Mouse (Mus musculus) heart, embryonic 13.5 days (tissue): ENCODE results near the gene Rexo5. TPM values are rescaled to one million over a fixed set of nuclear protein-coding genes. Genes with fewer than 3 reads are reported as not detected.

Source experiments
- ATAC-seq: fragments of 200-750 bp; cut with Nextera tagmentation; 2 replicates; pipeline ENCODE4 v1.8.0; 2017; ENCODE audit warnings: moderate TSS enrichment; ENCODE audit not compliant: insufficient number of reproducible peaks, low FRiP score, low TSS enrichment; ENCODE audit errors: extremely low read depth
- H3K27ac ChIP-seq: fragments of 300-500 bp; sonication (generic); replicated peaks from 2 replicates; pipeline ENCODE4 v1.5.1; 2015; ENCODE audit warnings: moderate library complexity, mild to moderate bottlenecking, inconsistent platforms
- H3K27me3 ChIP-seq: fragments of 300-500 bp; sonication (generic); replicated peaks from 2 replicates; pipeline ENCODE4 v1.6.1; 2015; ENCODE audit warnings: mild to moderate bottlenecking, inconsistent platforms
- H3K36me3 ChIP-seq: fragments of 300-500 bp; sonication (generic); 2 replicates; pipeline ENCODE4 v1.6.1; 2015; ENCODE audit warnings: mild to moderate bottlenecking, inconsistent platforms
- H3K4me1 ChIP-seq: fragments of 300-500 bp; sonication (generic); 2 replicates; pipeline ENCODE4 v1.6.1; 2015; ENCODE audit warnings: inconsistent platforms
- H3K4me2 ChIP-seq: fragments of 300-500 bp; sonication (generic); 2 replicates; pipeline ENCODE4 v1.6.1; 2015; ENCODE audit warnings: inconsistent platforms, mild to moderate bottlenecking, moderate library complexity
- H3K4me3 ChIP-seq: fragments of 300-500 bp; sonication (generic); 2 replicates; pipeline ENCODE4 v1.5.1; 2015; ENCODE audit warnings: moderate library complexity, mild to moderate bottlenecking, inconsistent platforms
- H3K9ac ChIP-seq: fragments of 300-500 bp; sonication (generic); 2 replicates; pipeline ENCODE4 v1.6.1; 2015; ENCODE audit warnings: inconsistent platforms, mild to moderate bottlenecking, moderate library complexity
- H3K9me3 ChIP-seq: fragments of 300-500 bp; sonication (generic); 2 replicates; pipeline ENCODE4 v1.6.1; 2016; ENCODE audit warnings: inconsistent platforms
- WGBS: fragments of 180-500 bp; shearing (Covaris S2); methylation state at CpG from one replicate; pipeline ENCODE4 v1.1.7; 2015; ENCODE audit warnings: mixed read lengths; 5-methylcytosine and 5-hydroxymethylcytosine counted together
- polyA plus RNA-seq: library from polyadenylated mRNA; unstranded; fragments of >200 nt; fragmentation: Nextera tagmentation; extraction: Ambion mirVana; gene quantifications from 2 replicates; pipeline ENCODE4 v1.2.1, GENCODE M21; 2015

Gene Rexo5
- polyA plus RNA-seq, 1 experiment from 2014 or later, result 15.3 TPM

GRCm38 (mm10) chr7:119861335-119862091 is 67.7 kb downstream of the Rexo5 start:
- Histone ChIP-seq H3K9me3 (no peaks in the 10 kb centered on the region), H3K27me3 (no peaks in the 10 kb centered on the region), H3K4me2 (peak overlapping the region; percentile 22; the same call in 1 of the 2 replicates), H3K36me3 (peaks cover 30% of the 10 kb centered on the region), H3K27ac (peak overlapping the region; percentile 77), H3K9ac (peak overlapping the region; percentile 52; the same call in 1 of the 2 replicates), H3K4me3 (no peak overlapping the region), H3K4me1 (peaks cover 38% of the 10 kb centered on the region)
- peak; percentile 53 for ATAC-seq
- WGBS, result 37% methylated on average over 6 of the region's 6 CpGs

- no peak overlapping the region for H3K4me2 ChIP-seq
- no peak for ATAC-seq
- peaks cover 38% of the 10 kb centered on the region for H3K4me1 ChIP-seq
- peaks cover 24% of the 10 kb centered on the region for H3K36me3 ChIP-seq
- 0 out of 2 replicates have a peak overlapping the region, but pooled peaks have one; percentile 52 for H3K9ac ChIP-seq
- H3K9me3 ChIP-seq, result no peaks in the 10 kb centered on the region
- H3K27ac ChIP-seq, result peak overlapping the region; percentile 77
- WGBS, result 61% methylated on average over 1 of the region's 1 CpGs
- no peak overlapping the region for H3K4me3 ChIP-seq
- no peaks in the 10 kb centered on the region for H3K27me3 ChIP-seq
Observed at GRCm38 (mm10) chr7:119862167-119862566, 68.4 kb downstream of the Rexo5 start.

GRCm38 (mm10) chr7:119864500-119864899 is 70.7 kb downstream of the Rexo5 start:
- H3K4me3 ChIP-seq, result no peak overlapping the region
- H3K27ac ChIP-seq, result no peak overlapping the region
- no peaks in the 10 kb centered on the region for H3K27me3 ChIP-seq
- no peaks in the 10 kb centered on the region for H3K9me3 ChIP-seq
- peaks cover 41% of the 10 kb centered on the region for H3K4me1 ChIP-seq
- no peak overlapping the region for H3K4me2 ChIP-seq
- 61% methylated on average over 5 of the region's 5 CpGs for WGBS
- H3K9ac ChIP-seq, result no peak overlapping the region
- no peak for ATAC-seq
- H3K36me3 ChIP-seq, result peaks cover 3% of the 10 kb centered on the region

GRCm38 (mm10) chr7:119866136-119866535 is 72.3 kb downstream of the Rexo5 start:
- Histone ChIP-seq H3K4me1 (peaks cover 31% of the 10 kb centered on the region), H3K36me3 (peaks cover 4% of the 10 kb centered on the region; the same call in 1 of the 2 replicates), H3K9me3 (no peaks in the 10 kb centered on the region), H3K4me3 (no peak overlapping the region), H3K4me2 (no peak overlapping the region), H3K27me3 (no peaks in the 10 kb centered on the region), H3K9ac (no peak overlapping the region), H3K27ac (no peak overlapping the region)
- ATAC-seq, result no peak
- WGBS, result 32% methylated on average over 1 of the region's 1 CpGs

GRCm38 (mm10) chr7:119872204-119872603 is 78.4 kb downstream of the Rexo5 start:
- Histone ChIP-seq H3K4me2 (no peak overlapping the region), H3K27me3 (no peaks in the 10 kb centered on the region), H3K36me3 (peaks cover 6% of the 10 kb centered on the region), H3K4me1 (peaks cover 13% of the 10 kb centered on the region), H3K9ac (no peak overlapping the region), H3K4me3 (no peak overlapping the region), H3K27ac (no peak overlapping the region), H3K9me3 (no peaks in the 10 kb centered on the region)
- no peak for ATAC-seq
- WGBS, result 89% methylated on average over 4 of the region's 4 CpGs

GRCm38 (mm10) chr7:119873050-119873449 is 79.2 kb downstream of the Rexo5 start:
- no peak overlapping the region for H3K4me2 ChIP-seq
- peaks cover 14% of the 10 kb centered on the region for H3K36me3 ChIP-seq
- peaks cover 13% of the 10 kb centered on the region for H3K4me1 ChIP-seq
- no peaks in the 10 kb centered on the region for H3K9me3 ChIP-seq
- no peak for ATAC-seq
- H3K9ac ChIP-seq, result no peak overlapping the region
- 60% methylated on average over 2 of the region's 2 CpGs for WGBS
- H3K27me3 ChIP-seq, result no peaks in the 10 kb centered on the region
- H3K4me3 ChIP-seq, result no peak overlapping the region
- H3K27ac ChIP-seq, result no peak overlapping the region

GRCm38 (mm10) chr7:119875776-119876440 is 82.1 kb downstream of the Rexo5 start:
- no peaks in the 10 kb centered on the region for H3K27me3 ChIP-seq
- 47% methylated on average over 3 of the region's 3 CpGs for WGBS
- H3K4me2 ChIP-seq, result no peak overlapping the region
- H3K4me1 ChIP-seq, result peaks cover 10% of the 10 kb centered on the region
- ATAC-seq, result no peak
- no peak overlapping the region for H3K9ac ChIP-seq
- H3K4me3 ChIP-seq, result no peak overlapping the region
- no peaks in the 10 kb centered on the region for H3K9me3 ChIP-seq
- peaks cover 26% of the 10 kb centered on the region for H3K36me3 ChIP-seq
- H3K27ac ChIP-seq, result no peak overlapping the region

GRCm38 (mm10) chr7:119879171-119879570 is 85.4 kb downstream of the Rexo5 start:
- H3K4me3 ChIP-seq, result no peak overlapping the region
- H3K4me2 ChIP-seq, result no peak overlapping the region
- H3K27me3 ChIP-seq, result no peaks in the 10 kb centered on the region
- 86% methylated on average over 4 of the region's 4 CpGs for WGBS
- H3K9ac ChIP-seq, result no peak overlapping the region
- H3K27ac ChIP-seq, result no peak overlapping the region
- H3K9me3 ChIP-seq, result no peaks in the 10 kb centered on the region
- peaks cover 13% of the 10 kb centered on the region for H3K4me1 ChIP-seq
- no peak for ATAC-seq
- H3K36me3 ChIP-seq, result peaks cover 26% of the 10 kb centered on the region

- no peak overlapping the region for H3K4me2 ChIP-seq
- no peaks in the 10 kb centered on the region for H3K27me3 ChIP-seq
- H3K27ac ChIP-seq, result no peak overlapping the region
- ATAC-seq, result no peak
- H3K9ac ChIP-seq, result no peak overlapping the region
- no peaks in the 10 kb centered on the region for H3K9me3 ChIP-seq
- no peak overlapping the region for H3K4me3 ChIP-seq
- 76% methylated on average over 5 of the region's 5 CpGs for WGBS
- peaks cover 13% of the 10 kb centered on the region for H3K4me1 ChIP-seq
- H3K36me3 ChIP-seq, result peaks cover 26% of the 10 kb centered on the region
Observed at GRCm38 (mm10) chr7:119880345-119880744, 86.5 kb downstream of the Rexo5 start.

- no peak overlapping the region for H3K9ac ChIP-seq
- peaks cover 26% of the 10 kb centered on the region for H3K36me3 ChIP-seq
- no peak overlapping the region for H3K27ac ChIP-seq
- H3K4me3 ChIP-seq, result no peak overlapping the region
- H3K27me3 ChIP-seq, result no peaks in the 10 kb centered on the region
- ATAC-seq, result no peak
- H3K9me3 ChIP-seq, result no peaks in the 10 kb centered on the region
- peaks cover 8% of the 10 kb centered on the region; the same call in 1 of the 2 replicates for H3K4me1 ChIP-seq
- H3K4me2 ChIP-seq, result no peak overlapping the region
- WGBS, result 70% methylated on average over 2 of the region's 2 CpGs
Observed at GRCm38 (mm10) chr7:119881229-119881628, 87.4 kb downstream of the Rexo5 start.

- WGBS, result 75% methylated on average over 4 of the region's 4 CpGs
- H3K9me3 ChIP-seq, result no peaks in the 10 kb centered on the region
- ATAC-seq, result no peak
- H3K9ac ChIP-seq, result no peak overlapping the region
- no peak overlapping the region for H3K4me3 ChIP-seq
- H3K4me1 ChIP-seq, result 0 out of 2 replicates have a peak, but pooled peaks cover 9% of the 10 kb centered on the region
- no peak overlapping the region for H3K4me2 ChIP-seq
- no peaks in the 10 kb centered on the region for H3K27me3 ChIP-seq
- peaks cover 6% of the 10 kb centered on the region; the same call in 1 of the 2 replicates for H3K36me3 ChIP-seq
- no peak overlapping the region for H3K27ac ChIP-seq
Observed at GRCm38 (mm10) chr7:119887887-119888286, 94.1 kb downstream of the Rexo5 start.
